Mouse (Mus musculus): Measurements from ENCODE around the gene Slc25a25.

Slc25a25 gene

GRCm38 (mm10) chr2:32429215-32429891, 21.9 kb downstream of the Slc25a25 start:
- no peak for DNase-seq (ENCODE audit: low read depth, low spot score)

DNA sequence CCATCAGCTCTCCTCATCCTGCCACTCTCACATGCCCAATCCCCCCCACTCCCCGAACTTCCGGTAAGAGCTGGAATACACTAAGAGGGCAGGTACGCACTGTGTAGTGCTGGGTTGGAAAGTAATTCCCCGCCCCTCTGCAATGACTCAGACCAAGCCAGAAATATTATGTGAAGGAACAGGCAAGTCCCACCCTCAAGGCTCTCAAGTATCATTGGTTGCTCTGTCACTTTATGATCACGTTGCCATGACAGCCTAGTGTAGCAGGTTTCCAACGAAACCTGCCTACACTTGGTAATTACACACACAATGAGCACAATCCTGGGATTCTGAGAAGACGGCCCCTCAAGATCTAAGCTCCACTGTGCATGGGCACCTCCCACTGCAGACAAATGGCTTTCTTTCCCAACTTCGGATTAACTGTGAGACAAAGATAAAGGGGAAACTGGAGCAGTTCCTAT, 23.0 kb downstream of the Slc25a25 start:
- no peak for DNase-seq (ENCODE audit: low read depth, low spot score)

DNA sequence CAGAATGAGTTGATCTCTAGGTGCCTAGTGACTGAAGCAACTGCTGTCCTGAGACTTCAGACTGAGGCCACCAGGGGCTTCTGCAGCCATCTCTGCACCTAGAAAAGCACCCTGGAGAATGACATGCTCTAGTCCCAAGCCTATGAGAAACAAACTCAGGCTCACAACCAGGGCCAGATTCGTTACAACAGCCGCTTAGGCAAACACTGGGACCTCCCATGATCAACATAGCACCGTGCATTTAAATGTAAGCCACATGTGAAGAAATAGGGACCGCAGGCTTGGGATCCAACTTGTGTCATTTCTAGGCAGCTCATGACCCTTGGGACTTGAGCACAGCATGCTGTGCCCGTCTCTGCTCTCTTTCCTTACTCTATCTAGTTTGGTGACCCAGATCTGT, 23.5 kb downstream of the Slc25a25 start:
- DNase-seq (ENCODE audit: low read depth, low spot score): no peak

GRCm38 (mm10) chr2:32426141-32426540, 25.1 kb downstream of the Slc25a25 start:
- DNase-seq (ENCODE audit: low read depth, low spot score): no peak

- DNase-seq (ENCODE audit: low read depth, low spot score): no peak
Measured at GRCm38 (mm10) chr2:32425568-32425967, 25.7 kb downstream of the Slc25a25 start.

DNA sequence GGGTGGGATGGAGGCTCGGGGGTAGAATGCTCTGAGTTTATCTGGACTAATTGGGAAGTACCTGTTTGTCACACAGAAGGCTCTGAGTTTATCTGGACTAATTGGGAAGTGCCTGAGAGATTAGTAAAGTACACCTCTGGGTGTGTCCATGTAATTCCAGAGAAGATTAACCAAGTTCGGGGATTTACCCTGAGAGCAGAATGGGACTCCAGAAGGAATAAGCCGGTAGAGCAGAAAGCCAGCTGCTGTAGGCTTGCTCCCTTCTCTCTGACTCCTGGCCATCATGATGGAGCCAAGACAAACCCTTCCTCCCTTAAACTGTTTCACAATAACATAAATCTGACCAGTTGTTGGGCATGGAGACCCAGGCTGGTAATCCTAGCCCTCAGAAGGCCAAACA, 26.4 kb downstream of the Slc25a25 start:
- no peak for DNase-seq (ENCODE audit: low read depth, low spot score)

- DNase-seq (ENCODE audit: low read depth, low spot score): peak; percentile 84
Measured at GRCm38 (mm10) chr2:32423481-32424331, 27.5 kb downstream of the Slc25a25 start.

DNA sequence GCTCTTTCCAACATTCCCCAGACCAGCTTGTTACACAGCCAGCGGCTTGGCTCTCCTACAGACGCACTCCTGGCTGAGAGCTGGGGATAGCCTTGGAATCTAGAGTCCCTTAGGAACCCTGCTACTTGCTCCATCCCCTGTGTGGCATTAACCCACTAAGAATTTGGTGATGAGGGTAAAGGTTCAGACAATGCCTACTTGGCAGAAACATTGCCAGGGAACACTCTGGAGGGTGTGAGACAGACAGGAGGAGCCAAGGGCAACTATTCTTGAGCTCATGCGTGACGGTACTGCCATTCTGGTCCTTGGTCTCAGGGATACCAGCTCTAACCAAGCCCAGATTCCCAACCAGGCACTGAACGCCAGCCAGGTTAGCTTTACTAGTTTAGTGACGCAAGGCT, 29.4 kb downstream of the Slc25a25 start:
- DNase-seq (ENCODE audit: low read depth, low spot score): no peak

DNA sequence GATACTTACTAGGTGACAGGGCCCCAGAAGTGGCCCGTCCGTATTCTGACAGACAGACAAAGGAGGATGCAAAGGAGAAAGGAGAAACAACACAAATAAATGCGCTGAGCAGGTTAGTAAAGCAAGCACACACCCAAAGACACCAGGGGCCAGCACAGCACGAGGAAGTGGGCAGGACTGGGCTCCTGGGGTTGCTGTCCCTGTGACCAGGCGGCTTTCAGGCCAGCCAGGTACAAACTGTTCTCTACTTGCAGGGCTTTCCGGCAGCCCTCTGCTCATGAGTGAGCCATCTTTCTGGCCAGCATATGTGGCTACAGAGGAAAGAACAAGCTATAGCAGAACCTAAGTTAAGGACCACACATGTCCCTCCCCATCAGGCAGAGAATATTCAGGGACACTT, 30.6 kb downstream of the Slc25a25 start:
- DNase-seq (ENCODE audit: low read depth, low spot score): no peak

- no peak for DNase-seq (ENCODE audit: low read depth, low spot score)
Measured at GRCm38 (mm10) chr2:32420066-32420608, 31.1 kb downstream of the Slc25a25 start.

GRCm38 (mm10) chr2:32419359-32419758, 31.9 kb downstream of the Slc25a25 start:
- DNase-seq (ENCODE audit: low read depth, low spot score): no peak

DNA sequence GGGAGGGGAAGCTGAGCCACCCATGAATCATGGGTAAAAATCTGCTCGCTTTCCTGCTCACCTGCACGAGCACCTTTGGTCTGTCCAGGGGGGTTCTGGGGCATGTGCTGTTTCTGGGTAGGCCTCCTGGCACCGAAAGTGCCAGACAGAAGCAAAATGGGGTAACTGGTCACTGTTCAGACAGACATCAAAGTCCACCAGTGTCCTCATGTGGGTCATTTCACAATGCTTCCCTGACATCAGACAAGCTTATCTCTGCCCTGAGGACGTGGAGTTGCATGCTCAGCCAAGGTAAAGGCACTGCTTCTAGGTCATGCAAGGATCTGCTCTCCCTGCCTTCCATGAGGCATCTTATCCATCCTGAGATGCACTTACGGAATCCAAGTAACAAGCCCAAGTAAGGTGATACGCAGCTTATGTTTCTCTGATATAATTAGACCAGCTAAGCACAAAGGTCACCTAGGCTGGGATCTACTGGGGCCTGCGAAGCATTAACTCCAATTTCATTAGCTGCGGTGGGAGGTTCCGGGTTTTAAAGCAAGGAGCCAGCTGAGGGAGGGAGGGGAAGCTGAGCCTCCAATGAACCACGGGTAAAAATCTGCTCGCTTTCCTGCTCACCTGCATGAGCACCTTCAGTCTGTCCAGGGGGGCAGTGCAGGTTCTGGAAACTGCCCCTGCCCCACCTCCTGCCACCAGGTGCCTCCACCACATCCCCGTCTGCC, 32.7 kb downstream of the Slc25a25 start:
- DNase-seq (ENCODE audit: low read depth, low spot score): no peak

DNA sequence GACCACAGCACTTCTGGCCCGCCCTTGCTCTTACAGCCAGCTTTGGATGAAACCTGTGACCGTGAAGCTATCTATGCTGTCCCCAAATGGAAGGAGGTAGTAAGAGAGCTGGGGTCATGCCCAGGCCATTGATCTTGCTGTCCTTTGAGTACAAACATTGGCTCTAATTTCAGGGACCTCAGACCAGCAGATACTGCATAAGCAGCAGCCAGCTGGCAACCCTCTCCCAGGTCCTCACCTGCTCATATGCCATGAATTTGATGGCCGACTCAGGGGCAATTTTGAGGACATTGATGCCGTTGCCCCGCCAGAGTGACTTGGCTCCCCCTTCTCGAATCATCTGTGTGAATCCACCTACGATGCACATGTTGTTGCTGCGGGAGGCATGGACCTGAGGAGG, 33.8 kb downstream of the Slc25a25 start:
- no peak for DNase-seq (ENCODE audit: low read depth, low spot score)

- no peak for DNase-seq (ENCODE audit: low read depth, low spot score)
Measured at GRCm38 (mm10) chr2:32416556-32416955, 34.7 kb downstream of the Slc25a25 start.

DNA sequence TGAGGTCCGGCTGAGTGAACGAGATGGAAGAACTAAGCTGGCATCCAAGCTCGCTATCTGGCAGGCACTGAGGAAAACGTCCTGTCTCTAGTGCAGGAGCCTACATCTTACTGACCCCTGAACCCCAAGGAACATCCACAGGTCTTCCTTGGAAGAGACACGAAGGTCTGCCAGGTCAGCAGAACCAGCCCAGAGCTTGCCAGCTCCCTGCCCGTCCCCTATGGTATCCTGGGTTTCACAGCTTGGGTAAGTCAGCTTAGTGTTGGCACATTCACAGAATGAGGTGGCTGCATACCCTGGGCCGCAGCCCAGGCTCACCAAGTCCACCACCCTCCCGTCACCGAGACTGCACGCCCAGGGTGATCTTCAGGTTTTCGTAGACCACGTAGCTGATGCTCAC, 35.4 kb downstream of the Slc25a25 start:
- no peak for DNase-seq (ENCODE audit: low read depth, low spot score)

DNA sequence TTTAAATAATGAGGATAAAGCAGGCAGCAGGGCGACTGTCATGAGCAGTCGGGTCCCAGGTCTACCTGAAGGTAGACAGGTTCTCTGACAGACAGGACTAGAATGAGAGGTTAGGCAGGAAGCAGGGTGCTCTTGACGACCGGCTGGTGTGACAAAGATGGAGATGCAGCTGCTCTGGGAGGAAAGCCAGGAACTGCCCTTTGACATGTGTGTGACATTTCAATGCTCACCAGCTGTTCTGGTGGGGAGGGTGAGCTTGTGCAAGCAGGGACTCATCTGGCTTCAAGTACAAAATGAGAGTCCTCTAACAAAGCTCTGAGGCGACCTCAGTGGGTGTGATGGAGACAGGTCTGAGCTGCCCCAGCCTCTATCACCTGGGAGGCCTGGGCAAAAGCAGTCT, 37.3 kb downstream of the Slc25a25 start:
- no peak for DNase-seq (ENCODE audit: low read depth, low spot score)

DNA sequence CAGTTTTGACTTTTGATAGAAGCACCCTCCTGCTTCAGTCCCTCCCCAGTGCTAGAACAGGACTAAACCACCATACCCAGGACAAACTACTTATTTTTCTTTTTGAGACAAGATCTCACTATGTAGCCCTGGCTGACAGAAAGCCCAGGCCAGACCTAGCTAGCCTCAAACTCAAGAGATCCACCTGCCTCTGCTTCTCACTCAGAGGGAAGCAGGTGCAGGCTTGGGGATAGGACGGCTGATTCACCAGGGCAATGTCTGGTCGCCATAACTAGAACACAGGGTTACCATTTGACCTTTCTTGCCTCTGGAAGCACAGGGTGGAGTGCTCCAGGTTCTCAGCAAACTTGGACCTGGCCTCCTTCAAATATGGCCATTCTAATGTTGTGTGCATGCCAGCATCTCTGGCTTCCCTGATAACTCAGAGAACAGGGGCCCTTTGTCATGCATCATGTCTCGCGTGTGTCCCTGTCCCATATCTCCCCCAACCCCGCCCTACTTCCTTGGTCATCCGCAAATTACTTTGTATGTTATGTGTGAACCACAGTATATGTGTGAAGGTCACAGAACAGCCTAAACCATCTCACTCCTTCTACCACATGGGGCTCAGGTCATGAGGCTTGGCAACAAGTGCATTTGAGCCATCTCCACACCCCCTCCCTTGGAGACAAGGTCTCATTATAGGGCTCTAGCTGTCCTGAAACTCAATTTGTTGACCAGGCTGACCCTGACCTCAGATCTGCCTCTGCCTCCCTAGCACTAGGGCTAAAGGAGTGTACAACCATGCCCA, 38.3 kb downstream of the Slc25a25 start:
- no peak for DNase-seq (ENCODE audit: low read depth, low spot score)

GRCm38 (mm10) chr2:32411407-32411806, 39.8 kb downstream of the Slc25a25 start:
- no peak for DNase-seq (ENCODE audit: low read depth, low spot score)

- no peak for DNase-seq (ENCODE audit: low read depth, low spot score)
Measured at GRCm38 (mm10) chr2:32408429-32409424, 42.5 kb downstream of the Slc25a25 start.

Data from ES-CJ7 (cell line).